Mouse (Mus musculus) embryonic facial prominence, embryonic 12.5 days (tissue): ENCODE results near the gene Gm4297. TPM values are rescaled to one million over a fixed set of nuclear protein-coding genes. Genes with fewer than 3 reads are reported as not detected.
"Not testable (repeated sequence)": the region's sequence is repeated elsewhere in the genome, so short reads cannot be mapped to it uniquely, and the experiment has no call there.

Experiments used
- ATAC-seq: fragments of 200-750 bp; cut with Nextera tagmentation; 2 replicates; pipeline ENCODE4 v1.8.0; 2017; ENCODE audit not compliant: insufficient number of reproducible peaks, insufficient read depth, low FRiP score, low TSS enrichment
- H3K27ac ChIP-seq: fragments of 300-500 bp; sonication (generic); 2 replicates; pipeline ENCODE4 v1.5.1; 2016; ENCODE audit warnings: mild to moderate bottlenecking
- H3K27me3 ChIP-seq: fragments of 300-500 bp; sonication (generic); 2 replicates; pipeline ENCODE4 v1.6.1; 2016; ENCODE audit warnings: mild to moderate bottlenecking, moderate library complexity
- H3K36me3 ChIP-seq: fragments of 300-500 bp; sonication (generic); 2 replicates; pipeline ENCODE4 v1.6.1; 2016; ENCODE audit warnings: mild to moderate bottlenecking
- H3K4me1 ChIP-seq: fragments of 300-500 bp; sonication (generic); 2 replicates; pipeline ENCODE4 v1.6.1; 2016
- H3K4me2 ChIP-seq: fragments of 300-500 bp; sonication (generic); replicated peaks from 2 replicates; pipeline ENCODE4 v1.6.1; 2016; ENCODE audit warnings: mild to moderate bottlenecking, moderate library complexity
- H3K4me3 ChIP-seq: fragments of 300-500 bp; sonication (generic); 2 replicates; pipeline ENCODE4 v1.5.1; 2016; ENCODE audit warnings: mild to moderate bottlenecking
- H3K9ac ChIP-seq: fragments of 300-500 bp; sonication (generic); 2 replicates; pipeline ENCODE4 v1.6.1; 2016; ENCODE audit warnings: mild to moderate bottlenecking, moderate library complexity
- H3K9me3 ChIP-seq: fragments of 300-500 bp; sonication (generic); 2 replicates; pipeline ENCODE4 v1.6.1; 2016; ENCODE audit warnings: mild to moderate bottlenecking, moderate library complexity
- WGBS: fragments of 180-500 bp; shearing (Covaris S2); methylation state at CpG from one replicate; pipeline ENCODE4 v1.1.7; 2016; 5-methylcytosine and 5-hydroxymethylcytosine counted together
- microRNA-seq: library from miRNA; unstranded; fragments of <30 nt; microRNA quantifications from one replicate; pipeline ENCODE4, GENCODE M21; 2017
- polyA plus RNA-seq: library from polyadenylated mRNA; unstranded; fragments of >200 nt; fragmentation: Nextera tagmentation; extraction: Ambion mirVana; gene quantifications from 2 replicates; pipeline ENCODE4 v1.2.1, GENCODE M21; 2016

Gm4297 gene
- polyA plus RNA-seq = not detected in 2 replicates

DNA sequence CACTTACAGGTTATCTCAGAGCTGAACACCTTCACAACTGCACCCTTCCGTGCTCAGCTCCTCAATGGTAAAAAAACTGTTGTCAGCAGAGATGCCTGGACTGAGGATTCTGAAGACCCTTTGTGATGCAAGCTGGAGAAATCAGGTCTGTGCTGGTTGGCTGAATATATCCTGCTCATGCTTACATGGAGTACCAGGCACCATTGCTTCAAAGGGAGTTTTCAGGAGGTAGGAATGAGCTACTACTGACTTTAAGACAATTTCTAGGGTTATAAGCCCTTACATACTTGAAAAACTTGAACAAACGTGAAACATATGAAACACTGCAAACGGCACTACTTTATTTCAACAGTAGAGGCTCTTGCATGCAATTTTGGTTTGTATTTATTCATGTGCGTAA is at the start of gene Gm4297:
Gene Gm4297 (minus strand): TSS at position 101 of the 400 bp plus-strand sequence.
- not testable (repeated sequence) for ATAC-seq, H3K27ac ChIP-seq, H3K36me3 ChIP-seq, H3K27me3 ChIP-seq, H3K4me3 ChIP-seq, H3K4me2 ChIP-seq, H3K4me1 ChIP-seq, H3K9ac ChIP-seq, H3K9me3 ChIP-seq
- WGBS = 79% methylated on average over 4 of the region's 4 CpGs

Small RNA genes lying within 50 kb of the gene (microRNA-seq; reads per million reads assigned to microRNA genes)
- gene Gm27839 = not detected
- gene Gm27910 = not detected

Other genes starting within 250 kb of the Gm4297 start
- not detected in 2 replicates for gene Gm5934, start 74.1 kb downstream of the Gm4297 start, polyA plus RNA-seq
- gene Gm5935, start 200.3 kb upstream of the Gm4297 start, polyA plus RNA-seq = not detected in 2 replicates